Mouse (Mus musculus): ENCODE data around the gene Pik3r5. TPM values are rescaled to one million over a fixed set of nuclear protein-coding genes. Genes with fewer than 3 reads are reported as not detected.

Gene Pik3r5
- total RNA-seq, 1 experiment from 2014 or later = 66.2 TPM

GRCm38 (mm10) chr11:68544554-68544953 lies 112.6 kb downstream of the Pik3r5 start:
- ATAC-seq (replicated peaks; ENCODE audit: insufficient number of reproducible peaks, low FRiP score, low TSS enrichment, poor library complexity, severe bottlenecking) = no peak

- ATAC-seq (replicated peaks; ENCODE audit: insufficient number of reproducible peaks, low FRiP score, low TSS enrichment, poor library complexity, severe bottlenecking) = no peak
Measured at GRCm38 (mm10) chr11:68545172-68545571, 113.3 kb downstream of the Pik3r5 start.

- peak; percentile 36; the same call in 1 of the 2 replicates for ATAC-seq (replicated peaks; ENCODE audit: insufficient number of reproducible peaks, low FRiP score, low TSS enrichment, poor library complexity, severe bottlenecking)
Measured at GRCm38 (mm10) chr11:68545682-68546222, 113.8 kb downstream of the Pik3r5 start.

Other genes with a start within 250 kb of the Pik3r5 start
- gene Ntn1, start 31.3 kb upstream of the Pik3r5 start, total RNA-seq (2017) = 0.32 TPM in 1 of 3 replicates, not detected in the others
- gene Pik3r6, start 70.9 kb downstream of the Pik3r5 start, total RNA-seq (2017) = 12.6 to 14.2 TPM (median 13.9 TPM) in 3 replicates
- 0.11 to 1.2 TPM (median 0.48 TPM) in 3 replicates for gene Mfsd6l, start 124.1 kb downstream of the Pik3r5 start, total RNA-seq (2017)
- gene Ccdc42, start 154.9 kb downstream of the Pik3r5 start, total RNA-seq (2017) = 0.96 TPM in 1 of 3 replicates, not detected in the others